Mouse (Mus musculus) MEL (cell line): ENCODE results near the gene Gjc3.

Experiments
- CTCF ChIP-seq, 3 experiments: IDR thresholded peaks in 2 of 3; conservative IDR thresholded peaks in 1 of 3; 2 replicates each; pipeline ENCODE4 v1.5.1; 2011 to 2012; ENCODE audit warnings: low read length in 3 of 3, low read depth in 2 of 3, mild to moderate bottlenecking in 2 of 3, improper control_type of control experiment in 1 of 3, inconsistent platforms in 1 of 3, mixed read lengths in 1 of 3, moderate library complexity in 1 of 3; ENCODE audit not compliant: control insufficient read depth in 1 of 3, insufficient read depth in 1 of 3, poor library complexity in 1 of 3, severe bottlenecking in 1 of 3
- E2F4 ChIP-seq: IDR thresholded peaks from 2 replicates; pipeline ENCODE4 v1.6.1; 2011; ENCODE audit warnings: low read depth, low read length, improper control_type of control experiment, borderline replicate concordance
- ETS1 ChIP-seq: IDR thresholded peaks from 2 replicates; pipeline ENCODE4 v1.6.1; 2012; ENCODE audit warnings: low read depth, mild to moderate bottlenecking, inconsistent platforms, low read length, improper control_type of control experiment, moderate library complexity
- HCFC1 ChIP-seq: IDR thresholded peaks from 2 replicates; pipeline ENCODE4 v1.6.1; 2012; ENCODE audit warnings: low read depth, mild to moderate bottlenecking, inconsistent platforms, low read length, improper control_type of control experiment, moderate library complexity
- MEF2A ChIP-seq: IDR thresholded peaks from 2 replicates; pipeline ENCODE4 v1.6.1; 2014; ENCODE audit warnings: low read depth, mild to moderate bottlenecking, inconsistent platforms, low read length, improper control_type of control experiment; ENCODE audit not compliant: poor library complexity, insufficient replicate concordance, severe bottlenecking; ENCODE audit errors: extremely low read depth
- POLR2A ChIP-seq, 2 experiments: IDR thresholded peaks; 2 replicates each; pipeline ENCODE4 v1.6.1; 2011 to 2012; ENCODE audit warnings: low read length in 2 of 2, mild to moderate bottlenecking in 2 of 2, control low read depth in 1 of 2, improper control_type of control experiment in 1 of 2, low read depth in 1 of 2, moderate library complexity in 1 of 2; ENCODE audit not compliant: control insufficient read depth in 1 of 2, insufficient read depth in 1 of 2, poor library complexity in 1 of 2
- POLR2AphosphoS2 ChIP-seq: IDR thresholded peaks from 2 replicates; pipeline ENCODE4 v1.6.1; 2011; ENCODE audit warnings: low read length, improper control_type of control experiment
- RCOR1 ChIP-seq: IDR thresholded peaks from 2 replicates; pipeline ENCODE4 v1.6.1; 2012; ENCODE audit warnings: low read depth, mild to moderate bottlenecking, inconsistent platforms, low read length, improper control_type of control experiment
- USF1 ChIP-seq: IDR thresholded peaks from 2 replicates; pipeline ENCODE4 v1.6.1; 2014; ENCODE audit warnings: low read depth, mild to moderate bottlenecking, inconsistent platforms, low read length, improper control_type of control experiment, moderate library complexity

- TF ChIP-seq HCFC1 = no peak
- TF ChIP-seq ETS1 = no peak
- no peak for TF ChIP-seq POLR2AphosphoS2
- no peak for TF ChIP-seq MEF2A
- TF ChIP-seq E2F4 = no peak
- no peak for TF ChIP-seq CTCF (IDR thresholded peaks at IDR 0.05 in 2 of 3, conservative IDR thresholded peaks at IDR 0.05 in 1 of 3; ENCODE audit: control insufficient read depth in 1 of 3, insufficient read depth in 1 of 3, low read depth in 2 of 3, low read length in 3 of 3, poor library complexity in 1 of 3, severe bottlenecking in 1 of 3)
- TF ChIP-seq RCOR1 = no peak
- TF ChIP-seq POLR2A (IDR thresholded peaks at IDR 0.05; ENCODE audit: control insufficient read depth in 1 of 2, insufficient read depth in 1 of 2, low read depth in 1 of 2, low read length in 2 of 2, poor library complexity in 1 of 2) = no peak
- TF ChIP-seq USF1 = no peak
Observed at GRCm38 (mm10) chr5:137986351-137986750, 23.5 kb upstream of the Gjc3 start.
